Mouse (Mus musculus) forebrain, embryonic 13.5 days (tissue): ENCODE measurements at regions not wholly inside any gene's neighbourhood (a gene's known extent, or its start where the extent isn't known, plus 50 kb on each side); places are given as distances from the start of the nearest gene placed in this dataset.

Experiments used
- ATAC-seq: fragments of 200-750 bp; cut with Nextera tagmentation; 2 replicates; pipeline ENCODE4 v1.8.0; 2017
- H3K27ac ChIP-seq: fragments of 300-500 bp; sonication (generic); 2 replicates; pipeline ENCODE4 v1.5.1; 2015; ENCODE audit warnings: inconsistent platforms, mild to moderate bottlenecking, moderate library complexity
- H3K27me3 ChIP-seq: fragments of 300-500 bp; sonication (generic); 2 replicates; pipeline ENCODE4 v1.6.1; 2015; ENCODE audit warnings: mild to moderate bottlenecking, inconsistent platforms
- H3K36me3 ChIP-seq: fragments of 300-500 bp; sonication (generic); 2 replicates; pipeline ENCODE4 v1.6.1; 2015; ENCODE audit warnings: mild to moderate bottlenecking, inconsistent platforms; ENCODE audit not compliant: poor library complexity, severe bottlenecking
- H3K4me1 ChIP-seq: fragments of 300-500 bp; sonication (generic); 2 replicates; pipeline ENCODE4 v1.6.1; 2015; ENCODE audit warnings: inconsistent platforms
- H3K4me2 ChIP-seq: fragments of 300-500 bp; sonication (generic); 2 replicates; pipeline ENCODE4 v1.6.1; 2015; ENCODE audit warnings: inconsistent platforms, mild to moderate bottlenecking, moderate library complexity
- H3K4me3 ChIP-seq: fragments of 300-500 bp; sonication (generic); 2 replicates; pipeline ENCODE4 v1.5.1; 2015; ENCODE audit warnings: mild to moderate bottlenecking, inconsistent platforms
- H3K9ac ChIP-seq: fragments of 300-500 bp; sonication (generic); 2 replicates; pipeline ENCODE4 v1.6.1; 2015; ENCODE audit warnings: mild to moderate bottlenecking, inconsistent platforms
- H3K9me3 ChIP-seq: fragments of 300-500 bp; sonication (generic); replicated peaks from 2 replicates; pipeline ENCODE4 v1.6.1; 2016; ENCODE audit warnings: inconsistent platforms
- WGBS: fragments of 180-500 bp; shearing (Covaris S2); methylation state at CpG from one replicate; pipeline ENCODE4 v1.1.7; 2015; 5-methylcytosine and 5-hydroxymethylcytosine counted together

DNA sequence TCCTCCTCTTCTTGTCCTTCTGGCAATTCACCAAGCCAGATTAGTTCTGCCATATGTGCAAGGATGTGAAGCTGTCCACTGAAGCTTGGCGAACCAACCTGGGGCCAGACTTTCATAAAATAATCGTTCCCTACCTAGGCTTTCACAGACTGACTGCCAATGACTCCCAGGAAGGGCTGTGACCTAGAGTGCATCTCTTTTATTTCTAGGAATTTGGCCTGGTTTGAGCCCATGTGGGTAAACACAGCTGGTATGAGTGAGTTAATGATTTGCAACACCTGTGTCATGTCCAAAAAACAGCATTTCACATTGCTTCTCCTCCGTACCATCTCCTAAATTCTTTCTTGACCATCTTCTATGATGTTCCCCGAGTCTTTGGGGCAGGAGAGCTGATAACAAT lies 178.0 kb upstream of the A1bg start:
- Histone ChIP-seq H3K9me3 (no peaks in the 10 kb centered on the region), H3K27ac (no peak overlapping the region), H3K27me3 (no peaks in the 10 kb centered on the region), H3K4me3 (no peak overlapping the region), H3K4me1 (peaks cover 8% of the 10 kb centered on the region), H3K9ac (no peak overlapping the region), H3K36me3 (no peaks in the 10 kb centered on the region), H3K4me2 (no peak overlapping the region)
- WGBS, result 76% methylated on average over 4 of the region's 4 CpGs
- no peak for ATAC-seq

- ATAC-seq, result no peak
- H3K4me1 ChIP-seq, result peaks cover 8% of the 10 kb centered on the region
- H3K27ac ChIP-seq, result no peak overlapping the region
- no peaks in the 10 kb centered on the region for H3K36me3 ChIP-seq
- no peaks in the 10 kb centered on the region for H3K27me3 ChIP-seq
- H3K4me2 ChIP-seq, result no peak overlapping the region
- no peak overlapping the region for H3K9ac ChIP-seq
- no peaks in the 10 kb centered on the region for H3K9me3 ChIP-seq
- 55% methylated on average over 1 of the region's 1 CpGs for WGBS
- no peak overlapping the region for H3K4me3 ChIP-seq
Measured at GRCm38 (mm10) chr15:61098968-61099367, 176.2 kb upstream of the A1bg start.

DNA sequence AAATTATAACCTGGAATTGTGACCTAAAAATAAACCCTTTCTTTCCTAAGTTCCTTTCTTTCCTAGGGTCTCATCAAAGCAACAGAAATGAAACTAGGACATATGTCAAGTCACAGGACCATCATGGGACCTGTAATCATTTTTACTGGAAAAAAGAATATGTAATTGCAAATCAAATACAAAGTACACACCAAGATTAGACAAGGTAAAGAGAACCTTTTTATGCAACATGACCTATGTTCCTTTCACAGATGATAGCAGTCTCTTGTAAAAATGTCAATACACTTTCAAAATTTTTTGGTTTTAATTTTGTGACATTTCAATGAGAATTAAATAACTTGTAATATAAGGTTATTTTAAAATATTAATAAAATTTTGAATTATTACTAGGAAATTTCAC lies 175.7 kb upstream of the A1bg start:
- Histone ChIP-seq H3K27me3 (no peaks in the 10 kb centered on the region), H3K4me2 (no peak overlapping the region), H3K27ac (no peak overlapping the region), H3K9ac (no peak overlapping the region), H3K9me3 (no peaks in the 10 kb centered on the region), H3K36me3 (no peaks in the 10 kb centered on the region), H3K4me3 (no peak overlapping the region), H3K4me1 (peaks cover 8% of the 10 kb centered on the region)
- ATAC-seq, result no peak

DNA sequence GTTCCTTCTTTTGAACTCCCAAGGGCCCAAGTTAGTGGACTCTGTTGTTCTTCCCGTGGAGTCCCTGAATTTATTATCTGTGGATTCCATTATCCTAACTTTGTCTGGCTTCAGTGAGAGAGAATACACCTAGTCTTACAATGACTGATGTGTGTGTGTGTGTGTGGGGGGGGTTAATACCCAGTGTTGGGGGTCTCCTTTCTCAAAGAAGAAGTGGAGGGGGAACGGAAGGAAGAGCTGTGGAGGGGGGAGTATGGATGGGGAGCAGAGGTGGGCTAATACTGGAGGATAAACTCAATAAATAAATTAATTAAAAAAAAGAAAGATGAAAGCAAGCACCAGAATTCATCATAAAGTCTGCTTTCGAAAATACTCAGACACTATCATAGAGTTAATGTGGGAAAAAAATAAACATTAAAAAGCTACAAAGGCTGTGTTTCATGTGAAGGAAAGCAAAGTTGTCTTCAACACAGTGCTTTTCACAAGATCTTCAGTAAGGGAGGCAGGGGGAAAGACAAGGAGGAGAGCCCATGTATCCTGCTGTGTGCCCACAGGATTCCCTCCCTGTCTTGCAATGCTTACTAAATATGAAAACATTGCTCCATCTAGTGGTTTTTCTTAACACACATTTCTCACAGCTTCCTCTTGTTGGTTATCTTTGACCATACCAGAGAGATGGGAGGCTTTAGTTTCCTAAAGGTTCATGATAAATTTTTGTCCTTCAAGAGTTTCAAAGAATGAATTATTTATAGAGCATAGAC lies 173.4 kb upstream of the A1bg start:
- no peaks in the 10 kb centered on the region for H3K27me3 ChIP-seq
- no peaks in the 10 kb centered on the region for H3K36me3 ChIP-seq
- no peak overlapping the region for H3K4me3 ChIP-seq
- H3K27ac ChIP-seq, result no peak overlapping the region
- peak; percentile 80 for ATAC-seq
- no peak overlapping the region for H3K4me2 ChIP-seq
- H3K9me3 ChIP-seq, result no peaks in the 10 kb centered on the region
- H3K4me1 ChIP-seq, result no peaks in the 10 kb centered on the region
- no peak overlapping the region for H3K9ac ChIP-seq
- 58% methylated on average over 3 of the region's 3 CpGs for WGBS

GRCm38 (mm10) chr15:61055017-61055609 lies 132.3 kb upstream of the A1bg start:
- Histone ChIP-seq H3K9ac (no peak overlapping the region), H3K4me2 (no peak overlapping the region), H3K27ac (no peak overlapping the region), H3K9me3 (no peaks in the 10 kb centered on the region), H3K4me3 (no peak overlapping the region), H3K27me3 (no peaks in the 10 kb centered on the region), H3K36me3 (no peaks in the 10 kb centered on the region), H3K4me1 (peaks cover 4% of the 10 kb centered on the region)
- ATAC-seq, result peak; percentile 80
- WGBS, result 27% methylated on average over 7 of the region's 7 CpGs

GRCm38 (mm10) chr15:61051363-61051762 lies 128.6 kb upstream of the A1bg start:
- peaks cover 4% of the 10 kb centered on the region for H3K4me1 ChIP-seq
- H3K36me3 ChIP-seq, result no peaks in the 10 kb centered on the region
- 71% methylated on average over 4 of the region's 4 CpGs for WGBS
- no peak overlapping the region for H3K4me3 ChIP-seq
- no peak overlapping the region for H3K9ac ChIP-seq
- no peak for ATAC-seq
- no peak overlapping the region for H3K27ac ChIP-seq
- no peak overlapping the region for H3K4me2 ChIP-seq
- H3K27me3 ChIP-seq, result no peaks in the 10 kb centered on the region
- H3K9me3 ChIP-seq, result no peaks in the 10 kb centered on the region

DNA sequence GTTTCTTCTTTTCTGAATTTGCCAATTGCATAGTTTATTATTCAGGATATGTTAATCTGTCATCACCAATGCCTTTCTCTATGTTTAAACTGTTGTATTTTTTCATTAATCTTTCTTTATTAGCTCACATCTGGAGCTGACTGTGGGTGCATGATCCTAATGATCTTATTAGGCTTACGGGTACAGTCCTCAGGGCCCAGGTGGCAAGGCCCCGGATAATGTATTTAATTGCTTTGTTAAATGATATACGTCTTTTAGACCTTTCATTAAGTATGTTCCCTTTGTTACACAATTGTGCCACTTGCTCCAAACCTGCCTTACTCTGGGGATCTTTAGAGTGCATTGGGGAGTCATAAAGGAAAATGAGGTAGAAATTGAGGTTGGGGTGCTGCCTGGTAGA lies 86.7 kb upstream of the A1bg start:
- Histone ChIP-seq H3K9ac (no peak overlapping the region), H3K36me3 (no peaks in the 10 kb centered on the region), H3K27ac (no peak overlapping the region), H3K27me3 (no peaks in the 10 kb centered on the region), H3K4me1 (no peaks in the 10 kb centered on the region), H3K9me3 (no peaks in the 10 kb centered on the region), H3K4me2 (no peak overlapping the region), H3K4me3 (no peak overlapping the region)
- no peak for ATAC-seq
- WGBS, result 71% methylated on average over 3 of the region's 3 CpGs

GRCm38 (mm10) chr15:61007461-61008059 lies 84.7 kb upstream of the A1bg start:
- no peaks in the 10 kb centered on the region for H3K9me3 ChIP-seq
- WGBS, result 86% methylated on average over 3 of the region's 3 CpGs
- no peak for ATAC-seq

DNA sequence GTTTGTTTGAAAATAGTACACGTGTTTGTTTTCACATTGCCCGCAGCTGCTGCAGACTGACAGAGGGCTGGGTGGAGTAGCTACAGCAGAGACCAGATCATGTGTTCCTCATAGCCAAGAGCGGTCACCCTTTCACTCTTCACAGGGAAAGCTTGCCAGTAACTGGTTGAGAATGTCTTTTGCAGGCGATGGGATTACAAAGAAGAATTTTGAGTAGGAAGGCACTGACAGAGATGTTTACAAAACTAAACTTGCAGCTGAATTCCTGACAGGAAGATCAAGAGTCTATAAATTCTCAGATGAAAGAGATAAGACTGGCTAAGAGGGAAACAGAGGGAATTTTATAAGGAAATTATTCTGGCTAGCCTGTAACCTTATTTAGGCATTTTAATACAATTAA lies 83.8 kb upstream of the A1bg start:
- no peaks in the 10 kb centered on the region for H3K36me3 ChIP-seq
- ATAC-seq, result no peak
- H3K4me3 ChIP-seq, result no peak overlapping the region
- no peak overlapping the region for H3K4me2 ChIP-seq
- H3K9me3 ChIP-seq, result no peaks in the 10 kb centered on the region
- H3K4me1 ChIP-seq, result no peaks in the 10 kb centered on the region
- no peak overlapping the region for H3K9ac ChIP-seq
- no peaks in the 10 kb centered on the region for H3K27me3 ChIP-seq
- no peak overlapping the region for H3K27ac ChIP-seq
- WGBS, result 87% methylated on average over 4 of the region's 4 CpGs

More at GRCm38 (mm10) chr15:61007461-61008059, 84.7 kb upstream of the A1bg start:
- H3K27ac ChIP-seq, result no peak overlapping the region
- no peaks in the 10 kb centered on the region for H3K36me3 ChIP-seq
- no peaks in the 10 kb centered on the region for H3K27me3 ChIP-seq
- H3K4me1 ChIP-seq, result no peaks in the 10 kb centered on the region
- H3K9ac ChIP-seq, result no peak overlapping the region
- H3K4me2 ChIP-seq, result no peak overlapping the region
- no peak overlapping the region for H3K4me3 ChIP-seq

DNA sequence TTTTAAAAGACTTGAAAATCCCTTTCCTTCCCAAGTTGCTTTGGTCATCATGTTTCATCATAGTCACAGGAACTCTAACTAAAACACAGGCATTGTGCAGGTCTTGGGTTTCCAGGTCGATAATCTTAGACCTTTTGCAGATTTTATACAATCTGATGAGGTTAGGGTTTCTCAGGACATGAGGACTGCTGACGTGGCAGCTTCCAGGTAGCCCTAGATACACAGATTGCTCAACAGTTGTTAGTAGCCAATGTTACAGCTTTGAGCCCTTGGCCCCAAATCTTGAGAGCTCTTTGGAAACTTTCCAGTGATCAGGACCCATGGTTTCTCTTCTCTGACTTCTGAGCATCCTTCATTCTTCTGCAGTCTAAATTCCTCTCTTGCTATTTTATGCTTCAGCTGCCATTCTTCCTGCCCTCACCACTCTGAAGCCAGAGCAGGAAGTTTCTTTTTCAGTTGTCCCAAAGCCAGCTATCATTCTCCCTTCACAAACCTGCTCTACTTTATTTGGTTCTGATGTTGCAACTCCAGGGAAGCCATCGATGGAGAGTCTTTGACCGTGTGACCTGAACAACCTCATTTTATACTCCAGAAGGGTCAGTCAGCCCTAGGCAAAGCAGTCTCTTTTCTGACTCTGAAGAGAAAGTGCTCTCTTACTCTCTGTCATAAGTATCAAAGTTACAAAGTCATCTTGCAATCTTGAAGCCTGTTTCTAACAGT lies 71.3 kb upstream of the A1bg start:
- WGBS, result 90% methylated on average over 4 of the region's 4 CpGs
- H3K9me3 ChIP-seq, result no peaks in the 10 kb centered on the region
- no peak overlapping the region for H3K4me3 ChIP-seq
- no peaks in the 10 kb centered on the region for H3K36me3 ChIP-seq
- no peaks in the 10 kb centered on the region for H3K27me3 ChIP-seq
- ATAC-seq, result no peak
- no peak overlapping the region for H3K27ac ChIP-seq
- H3K4me2 ChIP-seq, result no peak overlapping the region
- no peak overlapping the region for H3K9ac ChIP-seq
- no peaks in the 10 kb centered on the region for H3K4me1 ChIP-seq

DNA sequence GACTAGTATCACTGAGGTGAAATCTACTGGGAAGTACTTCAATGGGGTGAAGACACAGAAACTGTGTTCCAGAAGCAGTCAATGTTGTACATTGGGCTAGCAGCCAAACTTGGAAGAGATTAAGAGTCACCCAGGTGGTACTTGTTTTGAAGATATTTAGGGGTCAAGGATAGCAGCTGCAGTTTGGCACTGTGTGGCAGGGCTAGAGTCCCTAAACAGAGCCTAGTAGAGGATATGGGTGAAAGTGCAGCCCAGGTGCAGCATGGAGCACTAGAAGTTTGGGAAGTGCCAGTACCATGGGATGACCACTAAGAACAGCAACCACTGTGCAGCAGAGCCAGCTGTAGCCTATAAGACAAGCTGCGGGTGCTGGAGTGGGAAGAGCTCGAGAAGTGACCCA lies 70.6 kb upstream of the A1bg start:
- Histone ChIP-seq H3K27ac (no peak overlapping the region), H3K27me3 (no peaks in the 10 kb centered on the region), H3K36me3 (no peaks in the 10 kb centered on the region), H3K4me2 (no peak overlapping the region), H3K9ac (no peak overlapping the region), H3K9me3 (no peaks in the 10 kb centered on the region), H3K4me1 (no peaks in the 10 kb centered on the region), H3K4me3 (no peak overlapping the region)
- WGBS, result 89% methylated on average over 2 of the region's 2 CpGs
- ATAC-seq, result no peak

- H3K9me3 ChIP-seq, result no peaks in the 10 kb centered on the region
- H3K4me2 ChIP-seq, result no peak overlapping the region
- H3K36me3 ChIP-seq, result no peaks in the 10 kb centered on the region
- no peak overlapping the region for H3K27ac ChIP-seq
- no peak overlapping the region for H3K4me3 ChIP-seq
- no peak overlapping the region for H3K9ac ChIP-seq
- WGBS, result 89% methylated on average over 2 of the region's 2 CpGs
- ATAC-seq, result no peak
- no peaks in the 10 kb centered on the region for H3K4me1 ChIP-seq
- no peaks in the 10 kb centered on the region for H3K27me3 ChIP-seq
Measured at GRCm38 (mm10) chr15:60982576-60982975, 59.8 kb upstream of the A1bg start.
